Mouse (Mus musculus) heart, postnatal 0 days (tissue): ENCODE measurements around the gene Gm21915. TPM values are rescaled to one million over a fixed set of nuclear protein-coding genes. Genes with fewer than 3 reads are reported as not detected.

ENCODE experiments used
- ATAC-seq: fragments of 200-750 bp; cut with Nextera tagmentation; 2 replicates; pipeline ENCODE4 v1.8.0; 2017; ENCODE audit warnings: low read depth, moderate number of reproducible peaks, moderate library complexity; ENCODE audit not compliant: insufficient read depth
- DNase-seq: peaks from one replicate; pipeline ENCODE4 v3.0.0-alpha.2; 2016; ENCODE audit warnings: low spot score
- H3K27ac ChIP-seq: fragments of 300-500 bp; sonication (generic); 2 replicates; pipeline ENCODE4 v1.5.1; 2014; ENCODE audit warnings: low read depth, mild to moderate bottlenecking
- H3K27me3 ChIP-seq: fragments of 300-500 bp; sonication (generic); 2 replicates; pipeline ENCODE4 v1.6.1; 2014; ENCODE audit warnings: low read length, mixed read lengths; ENCODE audit not compliant: control insufficient read depth, insufficient read depth
- H3K36me3 ChIP-seq: fragments of 300-500 bp; sonication (generic); replicated peaks from 2 replicates; pipeline ENCODE4 v1.6.1; 2014; ENCODE audit warnings: low read length, mixed read lengths; ENCODE audit not compliant: control insufficient read depth, insufficient read depth
- H3K4me1 ChIP-seq: fragments of 300-500 bp; sonication (generic); 2 replicates; pipeline ENCODE4 v1.6.1; 2014; ENCODE audit warnings: antibody characterized with exemption; ENCODE audit not compliant: control insufficient read depth, insufficient read depth
- H3K4me2 ChIP-seq: fragments of 300-500 bp; sonication (generic); 2 replicates; pipeline ENCODE4 v1.6.1; 2014; ENCODE audit warnings: low read depth, mild to moderate bottlenecking, low read length, moderate library complexity
- H3K4me3 ChIP-seq: fragments of 300-500 bp; sonication (generic); 2 replicates; pipeline ENCODE4 v1.5.1; 2014; ENCODE audit warnings: low read depth, low read length
- H3K9ac ChIP-seq: fragments of 300-500 bp; sonication (generic); replicated peaks from 2 replicates; pipeline ENCODE4 v1.6.1; 2014; ENCODE audit warnings: low read depth, low read length, mixed read lengths
- H3K9me3 ChIP-seq: fragments of 300-500 bp; sonication (generic); replicated peaks from 2 replicates; pipeline ENCODE4 v1.6.1; 2016; ENCODE audit warnings: low read length; ENCODE audit not compliant: control insufficient read depth
- CTCF ChIP-seq: IDR thresholded peaks from 2 replicates; pipeline ENCODE4 v1.5.1; 2016; ENCODE audit warnings: antibody characterized with exemption, control low read depth, low read depth
- EP300 ChIP-seq: IDR thresholded peaks from 2 replicates; pipeline ENCODE4 v1.6.1; 2016; ENCODE audit warnings: antibody characterized with exemption, low read depth
- WGBS: fragments of 180-500 bp; shearing (Covaris S2); extraction: QIAGEN DNeasy Blood & Tissue Kit; methylation state at CpG from one replicate; pipeline ENCODE4 v1.1.7; 2014; 5-methylcytosine and 5-hydroxymethylcytosine counted together
- polyA plus RNA-seq: library from polyadenylated mRNA; unstranded; fragments of >200 nt; fragmentation: Nextera tagmentation; extraction: Ambion mirVana; gene quantifications from 2 replicates; pipeline ENCODE4 v1.2.1, GENCODE M21; 2015
- total RNA-seq: library from RNA; depleted of rRNA; stranded (reverse); fragments of >200 nt; gene quantifications from 2 replicates; pipeline ENCODE4 v1.2.3, GENCODE M21; 2014; ENCODE audit warnings: low replicate concordance

Gene Gm21915
- total and polyA plus RNA-seq, 2 experiments from 2014 or later = not detected

- no peaks in the 10 kb centered on the region for H3K9me3 ChIP-seq
- 37% methylated on average over 4 of the region's 4 CpGs for WGBS
These were observed 1.0 kb downstream of the Gm21915 start for GRCm38 (mm10) chr9:40671323-40671930.

GRCm38 (mm10) chr9:40675203-40675958, 5.0 kb downstream of the Gm21915 start:
- Histone ChIP-seq H3K27ac (no peak overlapping the region), H3K4me2 (no peak overlapping the region)
- 51% methylated on average over 12 of the region's 12 CpGs for WGBS

More at GRCm38 (mm10) chr9:40671323-40671930, 1.0 kb downstream of the Gm21915 start:
- H3K4me3 ChIP-seq = no peak overlapping the region
- no peak for TF ChIP-seq CTCF
- no peak for TF ChIP-seq EP300
- H3K4me2 ChIP-seq = no peak overlapping the region
- no peaks in the 10 kb centered on the region for H3K27me3 ChIP-seq
- H3K36me3 ChIP-seq = no peaks in the 10 kb centered on the region
- no peak for DNase-seq
- H3K4me1 ChIP-seq = no peaks in the 10 kb centered on the region
- no peak for ATAC-seq
- H3K27ac ChIP-seq = no peak overlapping the region
- no peak overlapping the region for H3K9ac ChIP-seq

GRCm38 (mm10) chr9:40678653-40679052, 8.2 kb downstream of the Gm21915 start:
- no peaks in the 10 kb centered on the region for H3K27me3 ChIP-seq
- H3K4me2 ChIP-seq = no peak overlapping the region
- H3K27ac ChIP-seq = no peak overlapping the region
- TF ChIP-seq EP300 (no peak), CTCF (no peak)
- no peak for DNase-seq
- no peak overlapping the region for H3K4me3 ChIP-seq
- 70% methylated on average over 4 of the region's 4 CpGs for WGBS
- no peaks in the 10 kb centered on the region for H3K4me1 ChIP-seq
- H3K9ac ChIP-seq = no peak overlapping the region
- H3K9me3 ChIP-seq = no peaks in the 10 kb centered on the region
- no peaks in the 10 kb centered on the region for H3K36me3 ChIP-seq
- no peak for ATAC-seq

More at GRCm38 (mm10) chr9:40675203-40675958, 5.0 kb downstream of the Gm21915 start:
- Histone ChIP-seq H3K9ac (no peak overlapping the region), H3K36me3 (no peaks in the 10 kb centered on the region), H3K27me3 (no peaks in the 10 kb centered on the region), H3K4me1 (no peaks in the 10 kb centered on the region), H3K4me3 (no peak overlapping the region), H3K9me3 (no peaks in the 10 kb centered on the region)
- ATAC-seq (peak; percentile 57), DNase-seq (no peak)
- TF ChIP-seq CTCF (no peak), EP300 (no peak)

GRCm38 (mm10) chr9:40685801-40686420, 15.5 kb downstream of the Gm21915 start, which contains the start of gene Clmp:
Gene Clmp, plus strand, starts transcription at chr9:40685962.
- Histone ChIP-seq H3K4me1 (peaks cover 7% of the 10 kb centered on the region; the same call in 1 of the 2 replicates), H3K9ac (peak within 1 kb of the TSS; percentile 59), H3K27ac (peak within 1 kb of the TSS; percentile 66), H3K36me3 (no peaks in the 10 kb centered on the region), H3K27me3 (peaks cover 35% of the 10 kb centered on the region), H3K9me3 (no peaks in the 10 kb centered on the region), H3K4me2 (peak within 1 kb of the TSS; percentile 96), H3K4me3 (peak within 1 kb of the TSS; percentile 66)
- TF ChIP-seq CTCF (no peak), EP300 (no peak)
- under 1% methylated on average over 29 of the region's 53 CpGs for WGBS
- DNase-seq (no peak), ATAC-seq (peak; percentile 44)

GRCm38 (mm10) chr9:40686421-40686899, 16.0 kb downstream of the Gm21915 start:
- Histone ChIP-seq H3K4me3 (peak overlapping the region; percentile 66), H3K4me1 (peaks cover 7% of the 10 kb centered on the region; the same call in 1 of the 2 replicates), H3K27me3 (peaks cover 35% of the 10 kb centered on the region), H3K27ac (peak overlapping the region; percentile 66), H3K9me3 (no peaks in the 10 kb centered on the region), H3K36me3 (no peaks in the 10 kb centered on the region), H3K4me2 (peak overlapping the region; percentile 96), H3K9ac (peak overlapping the region; percentile 59)
- DNase-seq (no peak), ATAC-seq (peak; percentile 49; the same call in 1 of the 2 replicates)
- TF ChIP-seq CTCF (no peak), EP300 (no peak)
- 1% methylated on average over 22 of the region's 23 CpGs for WGBS
